In the genomic region with DNA sequence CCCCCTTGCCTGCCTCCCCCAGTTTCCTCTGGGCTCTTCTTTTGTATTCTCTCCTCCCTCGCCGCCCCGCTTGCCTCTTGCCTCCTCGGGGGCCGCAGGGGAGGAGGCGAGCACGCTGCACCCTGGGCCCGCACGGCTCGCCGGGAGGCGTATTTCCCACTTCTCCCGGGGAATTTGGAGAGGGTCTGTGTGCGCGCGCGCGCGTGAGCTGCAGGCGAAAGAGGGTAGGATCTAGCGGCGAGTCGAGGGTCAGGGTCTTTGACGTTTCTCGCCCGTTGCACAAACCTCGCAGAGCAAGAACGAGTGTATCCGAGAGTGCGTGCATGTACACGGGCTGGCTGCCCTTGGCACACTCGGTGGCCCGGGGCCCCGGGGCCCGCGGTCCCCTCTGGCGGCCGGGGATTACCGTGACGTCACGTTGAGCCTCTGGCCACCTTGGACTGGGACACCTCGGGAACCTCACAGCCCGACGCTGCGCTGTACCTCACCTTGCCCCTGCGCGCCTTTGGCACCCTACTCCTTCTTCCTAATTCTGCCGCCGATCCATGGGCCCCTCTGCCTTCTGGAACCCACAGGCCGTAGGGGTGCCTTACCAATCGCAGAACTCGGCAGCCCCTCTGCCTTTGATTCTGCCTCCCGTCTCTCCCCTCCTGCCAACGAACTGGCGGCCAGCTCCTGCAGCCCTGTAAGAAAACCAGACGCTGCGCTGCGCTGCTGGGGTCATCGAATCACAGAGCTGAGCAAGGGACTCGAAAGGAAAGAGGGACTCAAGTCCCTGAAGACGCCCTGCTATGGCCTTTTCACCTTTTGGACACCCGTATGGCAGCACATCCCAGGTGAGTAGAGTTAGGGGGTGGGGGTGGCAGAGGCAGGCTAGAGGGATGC, we compare ENCODE assay signal across 8 mouse cellular contexts. TPM values are rescaled to one million over a fixed set of nuclear protein-coding genes. Genes with fewer than 3 reads are reported as not detected.
DNase-seq lines count a peak whose midpoint lies in the region; ATAC-seq lines count a peak whose summit lies in the region.

Gene Irx6, plus strand, starts transcription at position 45 of the 885 bp plus-strand sequence.

- no peak for ATAC-seq in heart, embryonic 13.5 days (ENCODE audit: extremely low read depth, insufficient number of reproducible peaks, low FRiP score, low TSS enrichment)
- peak; percentile 23; the same call in 1 of the 2 replicates for ATAC-seq in hindbrain, embryonic 12.5 days (ENCODE audit: low FRiP score)
- peak; percentile 39; the same call in 1 of the 2 replicates for ATAC-seq in midbrain, embryonic 16.5 days

- DNase-seq in heart, adult 9 months (ENCODE audit: low spot score in 2 of 2): no peak
- DNase-seq in embryo, embryonic 11 days: peak; percentile 62
- no peak for DNase-seq in ovary, adult 18-20 months (ENCODE audit: low spot score)
- no peak for DNase-seq in gastrocnemius, adult 18-20 months (ENCODE audit: low spot score)
- DNase-seq in lung, postnatal 14 days: no peak

- peak within 1 kb of the TSS; percentile 59 for H3K4me3 ChIP-seq in heart, embryonic 13.5 days
- peak within 1 kb of the TSS; percentile 46 for H3K4me3 ChIP-seq in hindbrain, embryonic 12.5 days
- H3K4me3 ChIP-seq in midbrain, embryonic 16.5 days (ENCODE audit: low read depth, low read length): peak within 1 kb of the TSS; percentile 41

- H3K4me2 ChIP-seq in heart, embryonic 13.5 days: peak within 1 kb of the TSS; percentile 89
- H3K4me2 ChIP-seq in hindbrain, embryonic 12.5 days (replicated peaks): peak within 1 kb of the TSS; percentile 92
- H3K4me2 ChIP-seq in midbrain, embryonic 16.5 days (ENCODE audit: low read length): peak within 1 kb of the TSS; percentile 70

- peak within 1 kb of the TSS; percentile 75 for H3K9ac ChIP-seq in heart, embryonic 13.5 days
- peak within 1 kb of the TSS; percentile 49 for H3K9ac ChIP-seq in hindbrain, embryonic 12.5 days
- peak within 1 kb of the TSS; percentile 50 for H3K9ac ChIP-seq in midbrain, embryonic 16.5 days (ENCODE audit: low read depth, low read length)

- under 1% methylated on average over 60 of the region's 62 CpGs for WGBS in heart, embryonic 13.5 days
- WGBS in hindbrain, embryonic 12.5 days: under 1% methylated on average over 59 of the region's 62 CpGs
- WGBS in midbrain, embryonic 16.5 days: under 1% methylated on average over 58 of the region's 62 CpGs

- no peak within 1 kb of the TSS for H3K27ac ChIP-seq in heart, embryonic 13.5 days (replicated peaks)
- H3K27ac ChIP-seq in hindbrain, embryonic 12.5 days: no peak within 1 kb of the TSS
- H3K27ac ChIP-seq in midbrain, embryonic 16.5 days (ENCODE audit: low read length): peak within 1 kb of the TSS; percentile 51; the same call in 1 of the 2 replicates

- no peaks in the 10 kb centered on the region for H3K36me3 ChIP-seq in heart, embryonic 13.5 days
- no peaks in the 10 kb centered on the region for H3K36me3 ChIP-seq in hindbrain, embryonic 12.5 days
- no peaks in the 10 kb centered on the region for H3K36me3 ChIP-seq in midbrain, embryonic 16.5 days (ENCODE audit: control insufficient read depth, insufficient read depth, low read length)

- H3K9me3 ChIP-seq in heart, embryonic 13.5 days: no peaks in the 10 kb centered on the region
- no peaks in the 10 kb centered on the region for H3K9me3 ChIP-seq in hindbrain, embryonic 12.5 days (replicated peaks)
- H3K9me3 ChIP-seq in midbrain, embryonic 16.5 days (replicated peaks; ENCODE audit: control insufficient read depth, low read length, poor library complexity, severe bottlenecking): no peaks in the 10 kb centered on the region

- peaks cover 24% of the 10 kb centered on the region for H3K4me1 ChIP-seq in heart, embryonic 13.5 days
- H3K4me1 ChIP-seq in hindbrain, embryonic 12.5 days: peaks cover 42% of the 10 kb centered on the region
- peaks cover 31% of the 10 kb centered on the region for H3K4me1 ChIP-seq in midbrain, embryonic 16.5 days (ENCODE audit: control insufficient read depth, insufficient read depth, low read length)

- peaks cover 100% of the 10 kb centered on the region for H3K27me3 ChIP-seq in heart, embryonic 13.5 days (replicated peaks)
- H3K27me3 ChIP-seq in hindbrain, embryonic 12.5 days: peaks cover 86% of the 10 kb centered on the region
- H3K27me3 ChIP-seq in midbrain, embryonic 16.5 days (ENCODE audit: control insufficient read depth, insufficient read depth, low read depth, low read length): peaks cover 38% of the 10 kb centered on the region

RNA-seq across cellular contexts. Expression of gene Irx6, which starts in this region (rescaled TPM):
- 1.8 and 2.2 TPM in 2 replicates for polyA plus RNA-seq in heart, embryonic 13.5 days (2015; fragmentation: Nextera tagmentation; extraction: Ambion mirVana)
- 2.0 and 3.2 TPM in 2 replicates for polyA plus RNA-seq in hindbrain, embryonic 12.5 days (2016; fragmentation: Nextera tagmentation; extraction: Ambion mirVana)
- polyA plus RNA-seq in midbrain, embryonic 16.5 days (2015; fragmentation: Nextera tagmentation; extraction: Ambion mirVana): 6.0 and 7.6 TPM in 2 replicates
- not detected for total RNA-seq in gastrocnemius, adult 18-20 months (2021)
